Mouse (Mus musculus) embryonic facial prominence, embryonic 11.5 days (tissue): ENCODE measurements around the gene Hoxb1. TPM values are rescaled to one million over a fixed set of nuclear protein-coding genes. Genes with fewer than 3 reads are reported as not detected.

Experiments used
- ATAC-seq: fragments of 200-750 bp; cut with Nextera tagmentation; replicated peaks from 2 replicates; pipeline ENCODE4 v1.8.0; 2017; ENCODE audit warnings: low read depth; ENCODE audit not compliant: insufficient number of reproducible peaks, low FRiP score, low TSS enrichment
- DNase-seq: peaks from one replicate; pipeline ENCODE4 v3.0.0-alpha.2; 2015; ENCODE audit warnings: low spot score
- H3K27ac ChIP-seq: fragments of 300-500 bp; sonication (generic); replicated peaks from 2 replicates; pipeline ENCODE4 v1.5.1; 2014; ENCODE audit warnings: mild to moderate bottlenecking, low read depth, low read length, control low read depth
- H3K27me3 ChIP-seq: fragments of 300-500 bp; sonication (generic); 2 replicates; pipeline ENCODE4 v1.6.1; 2014; ENCODE audit warnings: mild to moderate bottlenecking, low read length, moderate library complexity, mixed read lengths; ENCODE audit not compliant: control insufficient read depth, insufficient read depth
- H3K36me3 ChIP-seq: fragments of 300-500 bp; sonication (generic); replicated peaks from 2 replicates; pipeline ENCODE4 v1.6.1; 2014; ENCODE audit warnings: low read depth, mild to moderate bottlenecking, low read length, moderate library complexity, mixed read lengths; ENCODE audit not compliant: control insufficient read depth, insufficient read depth
- H3K4me1 ChIP-seq: fragments of 300-500 bp; sonication (generic); 2 replicates; pipeline ENCODE4 v1.6.1; 2014; ENCODE audit warnings: low read length, mixed read lengths; ENCODE audit not compliant: control insufficient read depth, insufficient read depth
- H3K4me2 ChIP-seq: fragments of 300-500 bp; sonication (generic); 2 replicates; pipeline ENCODE4 v1.6.1; 2014; ENCODE audit warnings: low read depth, mild to moderate bottlenecking, control low read depth, low read length, moderate library complexity
- H3K4me3 ChIP-seq: fragments of 300-500 bp; sonication (generic); 2 replicates; pipeline ENCODE4 v1.5.1; 2014; ENCODE audit warnings: low read depth, low read length, control low read depth
- H3K9ac ChIP-seq: fragments of 300-500 bp; sonication (generic); replicated peaks from 2 replicates; pipeline ENCODE4 v1.6.1; 2014; ENCODE audit warnings: mild to moderate bottlenecking, control low read depth, low read length
- H3K9me3 ChIP-seq: fragments of 300-500 bp; sonication (generic); replicated peaks from 2 replicates; pipeline ENCODE4 v1.6.1; 2016; ENCODE audit warnings: mild to moderate bottlenecking, low read length, inconsistent platforms, mixed read lengths; ENCODE audit not compliant: control insufficient read depth
- WGBS: fragments of 180-500 bp; shearing (Covaris S2); extraction: QIAGEN DNeasy Blood & Tissue Kit; methylation state at CpG from one replicate; pipeline ENCODE4 v1.1.7; 2014; 5-methylcytosine and 5-hydroxymethylcytosine counted together
- polyA plus RNA-seq: library from polyadenylated mRNA; unstranded; fragments of >200 nt; fragmentation: Nextera tagmentation; extraction: Ambion mirVana; gene quantifications from 2 replicates; pipeline ENCODE4 v1.2.1, GENCODE M21; 2014

Gene Hoxb1
- polyA plus RNA-seq, 1 experiment from 2014 or later, result 0.97 TPM

GRCm38 (mm10) chr11:96353939-96354338 is 11.6 kb upstream of the Hoxb1 start:
- Histone ChIP-seq H3K4me3 (peak overlapping the region; percentile 24), H3K27ac (0 out of 2 replicates have a peak overlapping the region, but pooled peaks have one; percentile 56), H3K9ac (peak overlapping the region; percentile 58), H3K4me2 (peak overlapping the region; percentile 47), H3K9me3 (no peaks in the 10 kb centered on the region), H3K36me3 (no peaks in the 10 kb centered on the region), H3K4me1 (no peaks in the 10 kb centered on the region), H3K27me3 (peaks cover 74% of the 10 kb centered on the region)
- ATAC-seq (no peak), DNase-seq (no peak)
- WGBS, result 2% methylated on average over 8 of the region's 8 CpGs

GRCm38 (mm10) chr11:96354376-96354775 is 11.2 kb upstream of the Hoxb1 start:
- peak overlapping the region; percentile 58 for H3K9ac ChIP-seq
- ATAC-seq, result no peak

GRCm38 (mm10) chr11:96354801-96355311 is 10.7 kb upstream of the Hoxb1 start:
- Histone ChIP-seq H3K9me3 (no peaks in the 10 kb centered on the region), H3K36me3 (no peaks in the 10 kb centered on the region), H3K4me2 (peak overlapping the region; percentile 47), H3K27ac (no peak overlapping the region), H3K4me3 (peak overlapping the region; percentile 24; the same call in 1 of the 2 replicates), H3K27me3 (peaks cover 64% of the 10 kb centered on the region), H3K9ac (peak overlapping the region; percentile 58; the same call in 1 of the 2 replicates), H3K4me1 (no peaks in the 10 kb centered on the region)
- ATAC-seq, result no peak
- 4% methylated on average over 9 of the region's 9 CpGs for WGBS
- no peak for DNase-seq

More at GRCm38 (mm10) chr11:96354376-96354775, 11.2 kb upstream of the Hoxb1 start:
- DNase-seq, result peak; percentile 64
- H3K4me1 ChIP-seq, result no peaks in the 10 kb centered on the region
- 2% methylated on average over 25 of the region's 25 CpGs for WGBS
- H3K36me3 ChIP-seq, result no peaks in the 10 kb centered on the region
- H3K4me3 ChIP-seq, result peak overlapping the region; percentile 24
- H3K27me3 ChIP-seq, result peaks cover 69% of the 10 kb centered on the region
- peak overlapping the region; percentile 47 for H3K4me2 ChIP-seq
- no peaks in the 10 kb centered on the region for H3K9me3 ChIP-seq
- H3K27ac ChIP-seq, result 0 out of 2 replicates have a peak overlapping the region, but pooled peaks have one; percentile 56

GRCm38 (mm10) chr11:96363807-96364206 is 1.7 kb upstream of the Hoxb1 start:
- Histone ChIP-seq H3K27ac (no peak overlapping the region), H3K4me1 (no peaks in the 10 kb centered on the region), H3K27me3 (peaks cover 63% of the 10 kb centered on the region), H3K9me3 (no peaks in the 10 kb centered on the region), H3K4me3 (no peak overlapping the region), H3K4me2 (no peak overlapping the region), H3K36me3 (no peaks in the 10 kb centered on the region), H3K9ac (no peak overlapping the region)
- no peak for DNase-seq
- WGBS, result 5% methylated on average over 5 of the region's 5 CpGs
- no peak for ATAC-seq

GRCm38 (mm10) chr11:96366092-96367041 is 815 bp downstream of the Hoxb1 start:
- H3K27me3 ChIP-seq, result peaks cover 85% of the 10 kb centered on the region
- H3K4me3 ChIP-seq, result no peak overlapping the region
- ATAC-seq, result no peak
- H3K9me3 ChIP-seq, result no peaks in the 10 kb centered on the region
- H3K27ac ChIP-seq, result no peak overlapping the region
- no peaks in the 10 kb centered on the region for H3K36me3 ChIP-seq
- no peak overlapping the region for H3K4me2 ChIP-seq
- no peak for DNase-seq
- no peak overlapping the region for H3K9ac ChIP-seq
- WGBS, result 1% methylated on average over 47 of the region's 47 CpGs
- H3K4me1 ChIP-seq, result no peaks in the 10 kb centered on the region

- no peak overlapping the region for H3K4me2 ChIP-seq
- no peak overlapping the region for H3K9ac ChIP-seq
- no peaks in the 10 kb centered on the region for H3K9me3 ChIP-seq
- peaks cover 84% of the 10 kb centered on the region for H3K27me3 ChIP-seq
- DNase-seq, result no peak
- H3K4me3 ChIP-seq, result no peak overlapping the region
- no peak overlapping the region for H3K27ac ChIP-seq
- 9% methylated on average over 6 of the region's 6 CpGs for WGBS
- no peak for ATAC-seq
- no peaks in the 10 kb centered on the region for H3K4me1 ChIP-seq
- no peaks in the 10 kb centered on the region for H3K36me3 ChIP-seq
These were observed 1.6 kb downstream of the Hoxb1 start for GRCm38 (mm10) chr11:96367141-96367540.

- no peak overlapping the region for H3K9ac ChIP-seq
- 1% methylated on average over 5 of the region's 5 CpGs for WGBS
- H3K4me2 ChIP-seq, result no peak overlapping the region
- no peaks in the 10 kb centered on the region for H3K4me1 ChIP-seq
- ATAC-seq, result no peak
- no peaks in the 10 kb centered on the region for H3K36me3 ChIP-seq
- no peak overlapping the region for H3K4me3 ChIP-seq
- no peak for DNase-seq
- peaks cover 84% of the 10 kb centered on the region for H3K27me3 ChIP-seq
- H3K9me3 ChIP-seq, result no peaks in the 10 kb centered on the region
- H3K27ac ChIP-seq, result no peak overlapping the region
These were observed 3.1 kb downstream of the Hoxb1 start for GRCm38 (mm10) chr11:96368686-96369085.

- WGBS, result 8% methylated on average over 7 of the region's 7 CpGs
- Histone ChIP-seq H3K4me3 (no peak overlapping the region), H3K9me3 (no peaks in the 10 kb centered on the region), H3K9ac (no peak overlapping the region), H3K4me1 (no peaks in the 10 kb centered on the region), H3K27me3 (peaks cover 84% of the 10 kb centered on the region), H3K4me2 (no peak overlapping the region), H3K27ac (no peak overlapping the region), H3K36me3 (no peaks in the 10 kb centered on the region)
- DNase-seq, result no peak
- no peak for ATAC-seq
These were observed 3.6 kb downstream of the Hoxb1 start for GRCm38 (mm10) chr11:96369140-96369539.
